Mouse (Mus musculus) neural tube, embryonic 12.5 days (tissue): ENCODE results near the gene Asnsd1. TPM values are rescaled to one million over a fixed set of nuclear protein-coding genes. Genes with fewer than 3 reads are reported as not detected.
"Not testable (repeated sequence)": the region's sequence is repeated elsewhere in the genome, so short reads cannot be mapped to it uniquely, and the experiment has no call there.

Source experiments
- ATAC-seq: fragments of 200-750 bp; cut with Nextera tagmentation; 2 replicates; pipeline ENCODE4 v1.8.0; 2017; ENCODE audit warnings: low read depth, mild to moderate bottlenecking, moderate TSS enrichment, moderate library complexity; ENCODE audit not compliant: low FRiP score
- H3K27ac ChIP-seq: fragments of 300-500 bp; sonication (generic); 2 replicates; pipeline ENCODE4 v1.5.1; 2016
- H3K27me3 ChIP-seq: fragments of 300-500 bp; sonication (generic); replicated peaks from 2 replicates; pipeline ENCODE4 v1.6.1; 2016; ENCODE audit warnings: mild to moderate bottlenecking
- H3K36me3 ChIP-seq: fragments of 300-500 bp; sonication (generic); 2 replicates; pipeline ENCODE4 v1.6.1; 2016; ENCODE audit warnings: mild to moderate bottlenecking
- H3K4me1 ChIP-seq: fragments of 300-500 bp; sonication (generic); 2 replicates; pipeline ENCODE4 v1.6.1; 2016
- H3K4me2 ChIP-seq: fragments of 300-500 bp; sonication (generic); replicated peaks from 2 replicates; pipeline ENCODE4 v1.6.1; 2016; ENCODE audit warnings: mild to moderate bottlenecking
- H3K4me3 ChIP-seq: fragments of 300-500 bp; sonication (generic); 2 replicates; pipeline ENCODE4 v1.5.1; 2016
- H3K9ac ChIP-seq: fragments of 300-500 bp; sonication (generic); 2 replicates; pipeline ENCODE4 v1.6.1; 2016; ENCODE audit warnings: mild to moderate bottlenecking
- H3K9me3 ChIP-seq: fragments of 300-500 bp; sonication (generic); 2 replicates; pipeline ENCODE4 v1.6.1; 2016; ENCODE audit warnings: mild to moderate bottlenecking
- WGBS: fragments of 180-500 bp; shearing (Covaris S2); methylation state at CpG from one replicate; pipeline ENCODE4 v1.1.7; 2016; 5-methylcytosine and 5-hydroxymethylcytosine counted together
- polyA plus RNA-seq: library from polyadenylated mRNA; unstranded; fragments of >200 nt; fragmentation: Nextera tagmentation; extraction: Ambion mirVana; gene quantifications from 2 replicates; pipeline ENCODE4 v1.2.1, GENCODE M21; 2016

The Asnsd1 gene
- 74.0 and 80.7 TPM in 2 replicates for polyA plus RNA-seq

- H3K4me1 ChIP-seq = peaks cover 7% of the 10 kb centered on the region
- peak within 1 kb of the TSS; percentile 86 for H3K4me3 ChIP-seq
- under 1% methylated on average over 43 of the region's 44 CpGs for WGBS
- no peaks in the 10 kb centered on the region for H3K9me3 ChIP-seq
- peak within 1 kb of the TSS; percentile 83 for H3K27ac ChIP-seq
- peak; percentile 100 for ATAC-seq
- H3K27me3 ChIP-seq = no peaks in the 10 kb centered on the region
- H3K36me3 ChIP-seq = peaks cover 19% of the 10 kb centered on the region
- peak within 1 kb of the TSS; percentile 59 for H3K4me2 ChIP-seq
- H3K9ac ChIP-seq = peak within 1 kb of the TSS; percentile 93
Observed at GRCm38 (mm10) chr1:53352327-53353261, at the start of gene Asnsd1, which contains the start of the genes Asdurf and Gm28551. Gene Asnsd1, minus strand, starts transcription at chr1:53352752. Gene Asdurf, minus strand, starts transcription at chr1:53352619. Gene Gm28551, minus strand, starts transcription at chr1:53352667.

- not testable (repeated sequence) for H3K36me3 ChIP-seq, ATAC-seq, H3K27me3 ChIP-seq, H3K27ac ChIP-seq, H3K9me3 ChIP-seq, H3K4me1 ChIP-seq, H3K4me3 ChIP-seq, H3K9ac ChIP-seq
- peak overlapping the region; percentile 24; the same call in 1 of the 2 replicates for H3K4me2 ChIP-seq
- 40% methylated on average over 21 of the region's 21 CpGs for WGBS
Observed at GRCm38 (mm10) chr1:53393936-53394760, 41.6 kb upstream of the Asnsd1 start.

- no peak overlapping the region for H3K4me3 ChIP-seq
- no peaks in the 10 kb centered on the region for H3K9me3 ChIP-seq
- no peaks in the 10 kb centered on the region for H3K27me3 ChIP-seq
- H3K27ac ChIP-seq = no peak overlapping the region
- ATAC-seq = no peak
- H3K9ac ChIP-seq = no peak overlapping the region
- 91% methylated on average over 13 of the region's 14 CpGs for WGBS
- H3K36me3 ChIP-seq = no peaks in the 10 kb centered on the region
- no peaks in the 10 kb centered on the region for H3K4me1 ChIP-seq
- no peak overlapping the region for H3K4me2 ChIP-seq
Observed at GRCm38 (mm10) chr1:53388762-53389161, 36.2 kb upstream of the Asnsd1 start.

GRCm38 (mm10) chr1:53384085-53384688, 31.6 kb upstream of the Asnsd1 start:
- H3K27me3 ChIP-seq = no peaks in the 10 kb centered on the region
- no peak for ATAC-seq
- no peaks in the 10 kb centered on the region for H3K4me1 ChIP-seq
- H3K4me2 ChIP-seq = no peak overlapping the region
- no peak overlapping the region for H3K9ac ChIP-seq
- no peaks in the 10 kb centered on the region for H3K9me3 ChIP-seq
- H3K36me3 ChIP-seq = no peaks in the 10 kb centered on the region
- H3K27ac ChIP-seq = no peak overlapping the region
- no peak overlapping the region for H3K4me3 ChIP-seq
- WGBS = 80% methylated on average over 6 of the region's 6 CpGs

GRCm38 (mm10) chr1:53377731-53378130, 25.2 kb upstream of the Asnsd1 start:
- no peaks in the 10 kb centered on the region for H3K36me3 ChIP-seq
- no peak overlapping the region for H3K4me2 ChIP-seq
- H3K4me1 ChIP-seq = no peaks in the 10 kb centered on the region
- WGBS = 78% methylated on average over 3 of the region's 3 CpGs
- no peak for ATAC-seq
- no peak overlapping the region for H3K27ac ChIP-seq
- no peak overlapping the region for H3K9ac ChIP-seq
- no peak overlapping the region for H3K4me3 ChIP-seq
- no peaks in the 10 kb centered on the region for H3K27me3 ChIP-seq
- no peaks in the 10 kb centered on the region for H3K9me3 ChIP-seq

- H3K4me1 ChIP-seq, H3K9ac ChIP-seq, H3K4me3 ChIP-seq, H3K9me3 ChIP-seq, H3K27me3 ChIP-seq, H3K4me2 ChIP-seq, ATAC-seq, H3K36me3 ChIP-seq, H3K27ac ChIP-seq: not testable (repeated sequence)
- WGBS = 87% methylated on average over 2 of the region's 2 CpGs
Observed at GRCm38 (mm10) chr1:53375965-53376364, 23.4 kb upstream of the Asnsd1 start.

- Histone ChIP-seq H3K4me3 (no peak overlapping the region), H3K4me1 (no peaks in the 10 kb centered on the region), H3K27ac (no peak overlapping the region), H3K27me3 (no peaks in the 10 kb centered on the region), H3K4me2 (no peak overlapping the region), H3K36me3 (no peaks in the 10 kb centered on the region), H3K9me3 (no peaks in the 10 kb centered on the region), H3K9ac (no peak overlapping the region)
- no peak for ATAC-seq
Observed at GRCm38 (mm10) chr1:53358988-53359387, 6.4 kb upstream of the Asnsd1 start.

GRCm38 (mm10) chr1:53341071-53341470, 11.5 kb downstream of the Asnsd1 start:
- Histone ChIP-seq H3K36me3 (peaks cover 50% of the 10 kb centered on the region), H3K27me3 (no peaks in the 10 kb centered on the region)

GRCm38 (mm10) chr1:53337403-53337802, 15.1 kb downstream of the Asnsd1 start:
- not testable (repeated sequence) for H3K9ac ChIP-seq, ATAC-seq, H3K27me3 ChIP-seq, H3K4me2 ChIP-seq, H3K4me3 ChIP-seq, H3K27ac ChIP-seq, H3K4me1 ChIP-seq
- H3K9me3 ChIP-seq = peaks cover 12% of the 10 kb centered on the region
- peaks cover 22% of the 10 kb centered on the region for H3K36me3 ChIP-seq
- WGBS = 65% methylated on average over 2 of the region's 2 CpGs

More at GRCm38 (mm10) chr1:53341071-53341470, 11.5 kb downstream of the Asnsd1 start:
- 96% methylated on average over 2 of the region's 2 CpGs for WGBS
- Histone ChIP-seq H3K4me3 (no peak overlapping the region), H3K9ac (no peak overlapping the region), H3K4me2 (no peak overlapping the region), H3K27ac (no peak overlapping the region), H3K4me1 (no peaks in the 10 kb centered on the region), H3K9me3 (peaks cover 13% of the 10 kb centered on the region)
- ATAC-seq = no peak

GRCm38 (mm10) chr1:53335465-53335864, 17.1 kb downstream of the Asnsd1 start:
- H3K36me3 ChIP-seq = peaks cover 3% of the 10 kb centered on the region
- no peak overlapping the region for H3K9ac ChIP-seq
- no peak for ATAC-seq
- no peaks in the 10 kb centered on the region for H3K27me3 ChIP-seq
- H3K4me1 ChIP-seq = no peaks in the 10 kb centered on the region
- H3K9me3 ChIP-seq = no peaks in the 10 kb centered on the region
- no peak overlapping the region for H3K27ac ChIP-seq
- H3K4me2 ChIP-seq = no peak overlapping the region
- no peak overlapping the region for H3K4me3 ChIP-seq

GRCm38 (mm10) chr1:53333527-53333926, 19.0 kb downstream of the Asnsd1 start:
- not testable (repeated sequence) for H3K27me3 ChIP-seq, H3K4me3 ChIP-seq, H3K4me2 ChIP-seq, H3K9me3 ChIP-seq, H3K9ac ChIP-seq, H3K27ac ChIP-seq, H3K4me1 ChIP-seq, ATAC-seq, H3K36me3 ChIP-seq
- 92% methylated on average over 5 of the region's 5 CpGs for WGBS
